Mouse (Mus musculus): ENCODE data around the gene Rdh19.

DNA sequence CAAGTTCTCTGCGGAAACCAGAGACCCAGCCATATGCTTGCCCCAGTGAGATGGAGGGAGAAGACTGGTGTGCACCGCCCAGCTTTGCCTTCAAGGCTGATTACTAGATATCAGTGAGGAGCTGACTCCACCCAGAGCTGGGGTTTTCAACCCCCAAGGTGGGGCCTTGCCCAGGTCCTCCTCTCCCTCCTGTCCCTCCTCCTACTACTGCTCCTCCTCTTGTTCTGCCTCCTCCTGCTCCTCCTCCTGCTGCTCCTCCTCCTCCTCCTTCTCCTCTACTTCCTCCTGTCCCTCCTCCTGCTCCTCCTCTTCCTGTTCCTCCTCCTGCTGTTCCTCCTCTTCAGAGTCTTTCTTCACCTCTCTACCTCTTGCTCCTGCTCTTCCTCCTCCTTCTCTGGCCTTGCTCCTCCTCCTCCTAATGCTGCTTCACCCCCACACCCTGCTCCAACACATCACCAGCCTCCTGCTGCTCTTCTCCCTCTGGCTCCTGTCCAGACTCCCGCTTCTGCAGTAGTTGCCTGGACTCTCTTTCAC lies 29.5 kb downstream of the Rdh19 start:
- TF ChIP-seq CTCF (IDR thresholded peaks at IDR 0.05; ENCODE audit: control insufficient read depth, insufficient read depth, insufficient read length) (no peak), MAX (IDR thresholded peaks at IDR 0.05) (no peak), MYOG (IDR thresholded peaks at IDR 0.05; ENCODE audit: control insufficient read depth, extremely low read depth, insufficient read length) (no peak)
